Mouse (Mus musculus) cortical plate, adult 2 months (tissue): ENCODE measurements around the gene Lpcat3.

Experiments used
- CTCF ChIP-seq: fragments of 200-500 bp; IDR thresholded peaks from 2 replicates; pipeline ENCODE4 v1.5.1; 2011; ENCODE audit warnings: mild to moderate bottlenecking, control low read depth, low read length; ENCODE audit not compliant: insufficient read depth; ENCODE audit errors: extremely low read depth
- POLR2A ChIP-seq: fragments of 200-500 bp; IDR thresholded peaks from 2 replicates; pipeline ENCODE4 v1.6.1; 2011; ENCODE audit warnings: mild to moderate bottlenecking, low read length, control low read depth; ENCODE audit not compliant: insufficient read depth; ENCODE audit errors: extremely low read depth

GRCm38 (mm10) chr6:124716864-124717490, 54.1 kb downstream of the Lpcat3 start:
- no peak for TF ChIP-seq POLR2A
- TF ChIP-seq CTCF, result peak; percentile 52
